Mouse (Mus musculus) CD8-positive naive resting alpha-beta T cell, adult 2 months (primary cell): ENCODE results near the gene Tgif2lx2.
"Not testable (repeated sequence)": the region's sequence is repeated elsewhere in the genome, so short reads cannot be mapped to it uniquely, and the experiment has no call there.

Experiments used
- DNase-seq, 2 experiments: peaks; one replicate each; pipeline ENCODE4 v3.0.0; 2022; ENCODE audit warnings: low read depth in 2 of 2, low spot score in 2 of 2

Gene Tgif2lx2

DNA sequence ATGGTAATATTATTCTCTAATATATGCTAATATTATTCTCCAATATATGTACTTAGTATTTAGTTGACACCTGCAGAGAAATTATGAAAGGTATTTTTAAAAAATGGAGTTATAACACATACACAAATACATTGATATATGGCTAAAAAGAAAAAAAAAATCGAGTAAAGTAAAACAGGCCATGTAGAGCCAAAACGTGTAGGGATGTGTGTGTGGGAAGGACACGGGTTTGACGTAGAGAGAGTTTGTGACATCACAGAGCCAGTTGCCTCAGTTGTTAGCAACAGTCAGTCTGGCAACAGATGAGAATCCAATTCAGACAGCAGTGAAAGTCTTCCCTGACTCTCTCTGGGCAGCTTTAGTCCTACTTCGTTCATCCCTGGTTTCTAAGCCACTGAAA lies at the start of gene Tgif2lx2:
Gene Tgif2lx2, plus strand, starts transcription at position 301 of the 400 bp plus-strand sequence.
- DNase-seq: not testable (repeated sequence)
